Mouse (Mus musculus) brain, embryonic 14.5 days (tissue): ENCODE measurements around the gene Ahcyl1.

Experiments used
- CTCF ChIP-seq: fragments of 200-500 bp; IDR thresholded peaks from 2 replicates; pipeline ENCODE4 v1.5.1; 2012; ENCODE audit warnings: inconsistent platforms, mild to moderate bottlenecking, moderate library complexity, borderline replicate concordance; ENCODE audit not compliant: insufficient read depth, insufficient read length; ENCODE audit errors: extremely low read depth
- POLR2A ChIP-seq: fragments of 200-500 bp; IDR thresholded peaks from 2 replicates; pipeline ENCODE4 v1.6.1; 2012; ENCODE audit warnings: mild to moderate bottlenecking, inconsistent platforms, borderline replicate concordance; ENCODE audit not compliant: poor library complexity, insufficient read depth, insufficient read length, severe bottlenecking; ENCODE audit errors: extremely low read depth

DNA sequence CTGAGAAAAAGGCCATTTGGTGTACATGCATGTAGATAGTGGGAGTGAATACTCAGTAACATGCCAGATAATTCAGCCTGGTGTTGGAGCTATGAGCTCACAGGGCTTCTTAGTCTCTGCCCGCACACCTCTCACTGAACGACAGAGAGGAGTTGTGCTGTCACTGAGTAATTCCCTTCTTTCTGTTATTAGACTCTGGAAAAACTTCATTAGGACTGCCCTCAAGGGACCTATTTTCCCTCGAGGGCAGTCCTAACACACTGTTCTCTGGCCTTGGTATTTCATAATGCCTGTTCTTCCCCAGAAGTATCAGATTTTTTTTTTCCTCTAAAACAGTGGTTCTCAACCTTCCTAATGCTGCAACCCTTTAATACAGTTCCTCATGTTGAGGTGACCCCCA lies 15.7 kb upstream of the Ahcyl1 start:
- TF ChIP-seq CTCF (no peak), POLR2A (no peak)
